Mouse (Mus musculus): Measurements from ENCODE around the gene Exosc1. TPM values are rescaled to one million over a fixed set of nuclear protein-coding genes. Genes with fewer than 3 reads are reported as not detected.
"Not testable (repeated sequence)": the region's sequence is repeated elsewhere in the genome, so short reads cannot be mapped to it uniquely, and the experiment has no call there.

Exosc1 gene
- total RNA-seq, 2 experiments from 2014 or later = 12.0 to 16.8 TPM

- intact Hi-C loops (cut with DNase I; ENCODE audit: low total_unique reads) = no loop called here
- DNase-seq = no peak
Observed at GRCm38 (mm10) chr19:41916853-41917252, 16.4 kb downstream of the Exosc1 start.

- intact Hi-C loops (cut with DNase I; ENCODE audit: low total_unique reads) = no loop called here
- DNase-seq = no peak
Observed at GRCm38 (mm10) chr19:41915294-41915693, 17.9 kb downstream of the Exosc1 start.

- intact Hi-C loops (cut with DNase I; ENCODE audit: low total_unique reads); DNase-seq: not testable (repeated sequence)
Observed at GRCm38 (mm10) chr19:41914592-41914882, 18.7 kb downstream of the Exosc1 start.

- intact Hi-C loops (cut with DNase I; ENCODE audit: low total_unique reads) = no loop called here
Observed at GRCm38 (mm10) chr19:41913774-41914591, 19.2 kb downstream of the Exosc1 start.

GRCm38 (mm10) chr19:41912121-41913080 is 20.8 kb downstream of the Exosc1 start:
- peak; percentile 37 for DNase-seq
- intact Hi-C loops (cut with DNase I; ENCODE audit: low total_unique reads) = no loop called here

More at GRCm38 (mm10) chr19:41913774-41914591, 19.2 kb downstream of the Exosc1 start:
- DNase-seq = no peak

GRCm38 (mm10) chr19:41911178-41912073 is 21.8 kb downstream of the Exosc1 start, which contains the start of gene Pgam1:
Gene Pgam1 (plus strand): TSS chr19:41911923.
- DNase-seq = peak; percentile 98
- intact Hi-C loops (cut with DNase I; ENCODE audit: low total_unique reads) = no loop called here

GRCm38 (mm10) chr19:41910396-41910795 is 22.8 kb downstream of the Exosc1 start:
- no peak for DNase-seq
- intact Hi-C loops (cut with DNase I; ENCODE audit: low total_unique reads) = no loop called here

- intact Hi-C loops (cut with DNase I; ENCODE audit: low total_unique reads) = no loop called here
- DNase-seq = no peak
Observed at GRCm38 (mm10) chr19:41908736-41909135, 24.5 kb downstream of the Exosc1 start.

GRCm38 (mm10) chr19:41907079-41907760 is 26.0 kb downstream of the Exosc1 start:
- DNase-seq = no peak
- intact Hi-C loops (cut with DNase I; ENCODE audit: low total_unique reads) = no loop called here

- no peak for DNase-seq
- intact Hi-C loops (cut with DNase I; ENCODE audit: low total_unique reads) = no loop called here
Observed at GRCm38 (mm10) chr19:41906311-41907078, 26.7 kb downstream of the Exosc1 start.

- intact Hi-C loops (cut with DNase I; ENCODE audit: low total_unique reads) = no loop called here
- DNase-seq = no peak
Observed at GRCm38 (mm10) chr19:41905246-41905645, 28.0 kb downstream of the Exosc1 start.

GRCm38 (mm10) chr19:41902848-41903593 is 30.2 kb downstream of the Exosc1 start:
- DNase-seq = no peak
- intact Hi-C loops (cut with DNase I; ENCODE audit: low total_unique reads) = no loop called here

GRCm38 (mm10) chr19:41901696-41902095 is 31.5 kb downstream of the Exosc1 start:
- intact Hi-C loops (cut with DNase I; ENCODE audit: low total_unique reads) = no loop called here
- no peak for DNase-seq

GRCm38 (mm10) chr19:41900495-41901090 is 32.6 kb downstream of the Exosc1 start:
- no peak for DNase-seq
- intact Hi-C loops (cut with DNase I; ENCODE audit: low total_unique reads) = no loop called here

- DNase-seq = no peak
- intact Hi-C loops (cut with DNase I; ENCODE audit: low total_unique reads) = no loop called here
Observed at GRCm38 (mm10) chr19:41898860-41899259, 34.4 kb downstream of the Exosc1 start.

GRCm38 (mm10) chr19:41896319-41896711 is 36.9 kb downstream of the Exosc1 start:
- no peak for DNase-seq
- intact Hi-C loops (cut with DNase I; ENCODE audit: low total_unique reads) = no loop called here
